ENCODE assay signal across 24 mouse cellular contexts in genomic region chr5:106426069-106426468, GRCm38 (mm10). TPM values are rescaled to one million over a fixed set of nuclear protein-coding genes. Genes with fewer than 3 reads are reported as not detected.
"Had no signal": no experiment of that assay in that cellular context is flagged by ENCODE, and none has a peak within 500 bp of the region (broad histone marks: within the 10 kb centered on the region; RNA-seq: fewer than 3 reads in every experiment).

No protein-coding gene starts in this region.

- H3K4me3 ChIP-seq: intestine, embryonic 15.5 days; kidney, embryonic 15.5 days; limb, embryonic 13.5 days; liver, embryonic 12.5 days; liver, embryonic 15.5 days; lung, embryonic 15.5 days; megakaryocyte, embryonic 14.5 days; midbrain, embryonic 10.5 days; stomach, embryonic 15.5 days had no signal

- H3K4me1 ChIP-seq: intestine, embryonic 15.5 days; kidney, embryonic 15.5 days; limb, embryonic 13.5 days; liver, embryonic 12.5 days; liver, embryonic 15.5 days; lung, embryonic 15.5 days; megakaryocyte, embryonic 14.5 days; midbrain, embryonic 10.5 days; stomach, embryonic 15.5 days had no signal

- H3K27me3 ChIP-seq: intestine, embryonic 15.5 days; lung, embryonic 15.5 days; megakaryocyte, embryonic 14.5 days; stomach, embryonic 15.5 days had no signal

- DNase-seq: kidney, adult 11 months; kidney, postnatal 14 days; kidney, postnatal 4 days; left cerebral cortex, postnatal 4 days; liver; lung, adult 18-20 months; lung, postnatal 10 days; lung, postnatal 36 days; midbrain, embryonic 14.5 days; right cerebral cortex, adult 18-20 months; right cerebral cortex, postnatal 25 days; spleen, adult 18-20 months; thymus, adult 2 months; thymus, postnatal 14 days; thymus, postnatal 4 days had no signal

- H3K27ac ChIP-seq: intestine, embryonic 15.5 days; kidney, embryonic 15.5 days; limb, embryonic 13.5 days; liver, embryonic 12.5 days; liver, embryonic 15.5 days; lung, embryonic 15.5 days; midbrain, embryonic 10.5 days; stomach, embryonic 15.5 days had no signal

- H3K36me3 ChIP-seq: intestine, embryonic 15.5 days; kidney, embryonic 15.5 days; limb, embryonic 13.5 days; liver, embryonic 12.5 days; liver, embryonic 15.5 days; lung, embryonic 15.5 days; midbrain, embryonic 10.5 days; stomach, embryonic 15.5 days had no signal

RNA-seq across cellular contexts. Expression of gene Barhl2, which starts 31.9 kb away (rescaled TPM):
- polyA plus RNA-seq: intestine, embryonic 15.5 days; kidney, embryonic 15.5 days; limb, embryonic 13.5 days; liver, embryonic 12.5 days; liver, embryonic 15.5 days; lung, embryonic 15.5 days; stomach, embryonic 15.5 days; thymus, adult 2 months had no signal
